Mouse (Mus musculus) spleen, adult 18-20 months (tissue): ENCODE results near the gene Mxd4.
A peak's percentile ranks its signal among the peaks of the same experiment; 100 is the strongest.

Experiments used
- DNase-seq, 2 experiments: peaks; one replicate each; pipeline ENCODE4 v3.0.0; 2022; ENCODE audit warnings: mixed read lengths in 2 of 2

The Mxd4 gene

GRCm38 (mm10) chr5:34187601-34188316 lies at the start of gene Mxd4:
Mxd4 (minus strand) TSS chr5:34187720.
- DNase-seq = peak; percentile 94 to 96

DNA sequence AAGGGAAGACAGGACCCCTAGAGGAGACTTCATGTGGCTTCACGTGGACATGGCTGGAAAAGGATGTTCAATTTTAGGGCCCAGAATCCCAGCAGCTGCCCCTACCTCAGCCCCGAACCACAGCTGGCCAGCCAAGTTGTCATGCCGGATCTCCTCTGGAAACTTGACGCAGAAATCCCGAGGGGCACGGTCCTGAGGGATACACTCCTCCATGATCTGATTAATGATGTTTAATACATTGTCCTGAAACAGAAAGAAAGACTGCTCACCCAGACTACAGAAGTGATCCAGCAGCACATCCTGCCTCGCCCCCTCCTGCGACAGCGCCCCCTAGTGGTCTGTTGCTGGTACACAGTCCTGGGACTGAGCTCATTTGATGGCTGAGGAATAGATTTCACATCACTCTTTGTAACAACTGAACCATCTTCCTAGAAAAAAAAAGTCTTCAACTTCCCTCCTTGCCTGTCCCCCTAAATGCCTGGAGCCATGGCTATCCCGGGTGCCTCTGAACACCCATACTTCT lies 48.4 kb upstream of the Mxd4 start:
- peak; percentile 32 to 66 for DNase-seq

DNA sequence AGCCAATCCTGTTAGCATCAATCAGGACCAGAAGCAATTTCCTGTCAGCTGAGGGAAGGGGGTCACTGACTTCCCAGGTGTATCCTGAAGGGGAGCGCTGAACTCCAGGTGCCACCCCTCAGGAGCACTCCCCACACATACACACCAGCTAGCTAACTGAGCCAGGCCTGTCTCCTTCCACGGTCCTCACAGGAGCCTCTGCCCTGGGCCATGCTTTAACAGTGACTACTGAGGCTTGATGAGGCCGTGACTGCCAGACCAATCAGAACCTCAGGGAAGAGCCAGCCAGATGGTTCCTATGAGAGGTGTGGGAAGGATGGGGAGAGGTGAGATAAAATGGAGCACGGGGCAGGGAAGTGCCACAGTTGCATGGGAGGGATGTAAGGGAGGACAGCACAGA lies 47.5 kb upstream of the Mxd4 start:
- no peak for DNase-seq

- DNase-seq = no peak
Measured at GRCm38 (mm10) chr5:34233221-34233515, 45.6 kb upstream of the Mxd4 start.

DNA sequence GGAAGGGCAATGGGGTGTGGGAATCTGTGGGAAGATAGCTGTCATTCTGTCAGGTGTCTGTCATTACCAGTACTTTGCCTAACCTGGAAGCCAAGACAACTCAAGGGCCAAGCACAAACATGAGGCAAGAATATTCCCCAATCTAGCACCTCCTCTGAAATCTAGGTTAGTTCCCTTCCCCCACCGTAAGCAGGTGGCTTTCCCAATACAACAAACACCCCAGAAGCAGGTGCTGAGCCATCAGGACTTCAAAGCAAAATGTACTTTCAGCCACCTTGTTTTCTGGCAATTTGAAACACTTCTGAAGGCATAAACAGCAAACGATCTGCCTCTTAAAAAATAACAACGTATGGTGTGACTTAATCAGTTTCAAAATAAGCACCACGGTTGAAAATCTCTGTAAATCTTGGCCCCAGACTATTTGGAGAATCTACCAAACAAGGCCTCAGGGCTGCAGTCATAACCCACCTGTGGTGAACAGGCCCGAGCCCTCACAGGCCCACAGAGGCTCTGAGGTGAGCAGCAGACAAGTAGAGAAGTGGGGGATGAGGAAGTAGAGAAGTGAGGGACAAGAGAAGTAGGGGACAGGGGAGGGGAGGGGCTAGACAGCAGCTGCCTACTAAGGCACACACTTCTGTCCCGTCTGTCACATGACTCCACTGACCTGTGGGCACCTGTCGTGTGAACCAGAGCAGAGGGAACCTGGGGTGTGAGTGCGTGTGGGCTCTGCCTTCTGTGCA lies 45.1 kb upstream of the Mxd4 start:
- DNase-seq = no peak

DNA sequence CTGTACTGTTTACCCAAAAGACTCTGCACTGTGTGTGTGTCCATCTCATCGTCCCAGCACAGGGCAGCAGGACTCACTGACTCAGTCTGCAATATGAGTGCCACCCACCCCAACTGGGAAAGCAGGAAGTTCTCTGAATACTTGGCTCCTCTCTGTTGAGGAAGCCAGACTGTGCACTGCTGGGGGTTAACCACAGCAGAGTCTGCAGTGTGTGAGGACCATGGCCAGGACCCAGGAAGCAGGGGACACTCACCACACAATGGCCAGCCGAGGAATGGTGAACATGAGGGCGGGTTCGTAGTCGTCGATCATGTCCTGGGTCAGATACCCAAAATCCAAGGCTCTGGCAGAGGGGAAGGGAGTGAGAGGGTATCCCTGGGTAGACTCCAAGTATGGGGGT lies 44.4 kb upstream of the Mxd4 start:
- no peak for DNase-seq

- DNase-seq = no peak
Measured at GRCm38 (mm10) chr5:34230599-34231485, 43.3 kb upstream of the Mxd4 start.

DNA sequence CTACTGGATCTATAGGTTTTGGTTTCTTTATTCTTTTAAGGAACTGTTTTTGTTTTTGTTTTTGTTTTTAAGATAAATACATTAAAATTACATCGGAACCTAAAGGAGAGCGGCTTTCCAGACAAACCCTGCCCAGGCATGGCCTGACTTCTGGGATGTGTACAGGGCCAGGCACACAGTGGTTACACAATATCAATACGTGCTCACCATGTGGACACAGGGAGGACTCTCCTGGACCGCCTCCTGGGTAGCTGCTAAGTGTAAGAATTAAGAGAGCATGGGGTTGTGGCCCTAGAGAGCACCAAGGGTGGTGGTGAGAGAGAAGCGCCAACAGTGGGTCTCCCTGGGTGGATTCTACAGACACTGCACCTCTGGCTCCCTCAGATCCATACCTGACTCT lies 42.0 kb upstream of the Mxd4 start:
- DNase-seq = no peak

DNA sequence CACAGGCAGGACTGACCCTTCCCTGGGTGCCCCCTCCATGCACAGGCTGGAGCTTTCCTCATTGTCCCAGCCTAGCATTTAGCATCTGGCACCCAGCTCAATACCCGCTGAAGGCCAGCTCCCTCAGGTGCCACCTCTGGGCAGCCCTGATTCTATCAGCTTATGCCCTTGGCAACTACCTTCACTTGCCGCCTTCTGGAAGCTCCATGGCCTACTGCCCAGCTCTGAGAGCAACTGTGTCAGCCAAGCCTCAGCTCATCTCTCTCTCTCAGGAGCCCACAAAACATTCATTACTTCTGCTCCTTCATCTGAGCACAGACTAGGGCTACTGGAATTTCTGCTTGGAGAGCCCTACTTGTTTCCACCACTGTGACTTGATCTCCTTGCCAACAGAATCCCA lies 38.0 kb upstream of the Mxd4 start:
- DNase-seq = no peak

DNA sequence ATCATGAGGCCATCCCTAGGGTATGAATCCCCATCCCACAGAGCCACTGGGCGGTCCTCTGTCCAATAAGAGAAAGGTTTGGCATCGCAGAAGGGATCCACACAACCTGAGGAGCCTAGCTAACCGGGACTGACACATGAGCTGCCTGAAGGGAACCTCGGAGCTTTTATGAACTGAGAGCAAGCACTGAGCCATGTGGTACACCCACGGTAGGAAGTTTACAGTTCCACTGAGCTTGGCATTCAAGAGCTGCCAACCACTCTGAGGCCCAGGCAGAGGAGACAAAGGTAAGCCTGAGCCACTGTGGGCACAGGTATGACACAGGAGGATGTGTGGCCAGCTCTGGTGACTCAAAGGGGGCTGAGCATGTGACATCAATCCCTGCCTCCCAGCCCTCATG lies 37.0 kb upstream of the Mxd4 start:
- no peak for DNase-seq

GRCm38 (mm10) chr5:34220001-34220400 lies 32.5 kb upstream of the Mxd4 start:
- DNase-seq = no peak

GRCm38 (mm10) chr5:34218672-34219071 lies 31.2 kb upstream of the Mxd4 start:
- DNase-seq = no peak

DNA sequence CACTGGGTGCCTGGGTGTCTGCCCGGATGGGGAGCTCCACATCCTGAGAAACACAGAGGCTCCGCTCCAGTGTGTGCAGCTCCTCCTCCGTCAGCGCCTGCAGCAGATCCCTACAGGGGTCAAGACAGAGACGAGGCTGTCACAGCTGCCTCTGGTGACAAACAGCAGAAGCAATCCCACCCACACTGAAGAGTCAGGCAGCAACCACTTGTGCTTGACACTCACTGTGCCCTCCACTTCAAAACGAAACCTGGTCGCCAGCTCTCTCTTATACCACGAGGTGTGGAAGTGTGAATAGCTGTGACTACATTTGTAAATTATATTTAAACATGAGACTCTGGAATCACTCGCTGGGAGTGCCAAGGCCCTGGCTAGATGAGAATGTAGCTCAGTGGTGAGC lies 30.2 kb upstream of the Mxd4 start:
- no peak for DNase-seq

DNA sequence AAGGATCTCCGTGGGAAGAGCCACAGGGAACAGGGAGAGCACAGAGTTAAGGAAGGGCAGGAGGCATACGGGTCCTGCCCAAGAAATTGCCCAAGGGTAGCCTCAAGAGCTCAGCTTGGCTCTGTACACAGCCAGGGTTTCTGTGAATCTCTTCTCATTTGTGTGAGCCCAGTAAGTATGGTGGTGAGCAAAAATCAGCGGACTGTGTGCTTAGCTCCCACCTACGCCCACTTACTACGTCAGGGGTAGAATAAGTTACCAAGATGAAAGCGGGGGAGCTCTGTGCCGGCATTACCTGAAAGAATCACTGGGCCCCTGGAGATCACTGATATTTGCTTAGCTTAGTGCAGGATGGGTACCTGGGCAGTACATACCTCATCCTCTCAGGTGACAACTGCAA lies 28.5 kb upstream of the Mxd4 start:
- no peak for DNase-seq

- DNase-seq = no peak
Measured at GRCm38 (mm10) chr5:34213659-34214058, 26.1 kb upstream of the Mxd4 start.

DNA sequence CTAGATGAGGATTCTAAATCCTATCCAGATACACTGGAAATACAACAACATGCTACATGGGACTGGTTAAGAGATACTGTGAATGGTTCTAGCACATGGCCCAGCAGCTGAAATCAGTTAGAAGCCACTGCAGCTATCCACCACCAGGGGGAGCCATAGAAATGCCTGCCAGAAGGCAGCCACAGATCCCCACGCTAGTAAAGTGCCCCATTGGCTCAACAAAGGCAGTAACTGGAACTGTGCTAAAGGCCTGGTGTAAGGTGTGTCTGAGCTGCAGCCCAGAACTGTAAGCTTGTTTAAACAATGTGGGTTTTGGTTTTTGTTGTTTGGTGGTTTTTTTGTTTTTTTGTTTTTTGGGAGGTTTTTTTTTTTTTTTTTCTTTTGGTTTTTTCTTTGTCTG lies 22.8 kb upstream of the Mxd4 start:
- peak; percentile 54 to 73 for DNase-seq

DNA sequence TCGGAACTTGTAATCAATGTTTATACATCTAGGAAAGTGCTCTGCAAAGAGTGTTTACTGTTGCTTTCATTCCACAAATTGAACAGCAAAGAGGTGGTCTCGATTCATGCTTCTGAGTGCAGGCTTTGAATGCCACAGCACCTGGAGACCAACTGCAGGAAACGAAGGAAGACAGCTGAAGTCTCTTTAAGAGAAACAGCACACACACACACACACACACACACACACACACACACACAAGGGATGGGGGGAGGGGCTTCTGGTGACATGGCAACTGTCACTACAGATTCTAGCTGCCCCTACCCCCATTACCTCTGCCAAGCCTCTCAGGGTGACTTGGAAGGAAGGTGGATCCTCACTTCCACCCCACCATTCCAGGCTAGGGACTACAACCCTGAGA lies 20.0 kb upstream of the Mxd4 start:
- no peak for DNase-seq

GRCm38 (mm10) chr5:34205788-34206187 lies 18.3 kb upstream of the Mxd4 start:
- DNase-seq = no peak

- no peak for DNase-seq
Measured at GRCm38 (mm10) chr5:34204911-34205310, 17.4 kb upstream of the Mxd4 start.

- no peak for DNase-seq
Measured at GRCm38 (mm10) chr5:34202006-34202405, 14.5 kb upstream of the Mxd4 start.

DNA sequence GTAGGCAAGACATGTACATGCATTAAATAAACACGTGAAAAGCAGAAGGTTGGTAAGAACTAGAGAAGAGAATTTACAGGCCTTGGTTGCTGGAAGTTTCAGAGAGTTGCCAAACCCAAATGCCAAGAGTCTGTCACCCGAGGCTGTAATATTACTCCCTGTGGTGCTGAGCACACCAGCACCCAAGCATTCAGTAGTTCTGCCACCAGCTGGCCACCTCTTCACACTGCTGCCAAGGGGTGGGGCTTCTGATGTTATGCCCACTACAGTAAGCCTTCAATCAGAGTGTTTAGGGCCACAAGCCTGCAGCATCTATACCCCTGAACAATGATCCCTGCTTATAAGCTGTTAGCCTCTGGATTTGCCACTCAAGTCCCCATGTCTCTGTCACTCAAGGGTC lies 13.9 kb upstream of the Mxd4 start:
- DNase-seq = no peak

- DNase-seq = no peak
Measured at GRCm38 (mm10) chr5:34198615-34199014, 11.1 kb upstream of the Mxd4 start.

DNA sequence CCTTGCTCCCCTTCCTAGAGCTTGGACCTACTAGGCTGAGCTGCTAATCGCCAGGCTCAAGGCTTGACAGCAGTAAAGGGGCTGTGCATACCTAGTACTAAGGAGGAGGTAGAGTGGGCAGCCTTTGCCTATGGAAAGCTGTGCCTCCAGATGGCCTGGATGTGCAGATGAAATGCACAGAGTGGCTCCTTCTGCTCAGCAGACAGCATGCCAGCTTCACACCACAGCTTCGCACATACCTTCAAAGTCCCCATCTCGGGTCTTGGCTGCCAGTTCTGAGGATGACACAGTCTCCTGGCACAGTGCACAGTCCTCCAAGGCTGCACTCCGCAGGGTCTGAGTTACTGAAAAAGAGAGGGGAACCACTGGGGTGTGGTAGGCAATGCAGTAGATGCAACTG lies 9.7 kb upstream of the Mxd4 start:
- no peak for DNase-seq

DNA sequence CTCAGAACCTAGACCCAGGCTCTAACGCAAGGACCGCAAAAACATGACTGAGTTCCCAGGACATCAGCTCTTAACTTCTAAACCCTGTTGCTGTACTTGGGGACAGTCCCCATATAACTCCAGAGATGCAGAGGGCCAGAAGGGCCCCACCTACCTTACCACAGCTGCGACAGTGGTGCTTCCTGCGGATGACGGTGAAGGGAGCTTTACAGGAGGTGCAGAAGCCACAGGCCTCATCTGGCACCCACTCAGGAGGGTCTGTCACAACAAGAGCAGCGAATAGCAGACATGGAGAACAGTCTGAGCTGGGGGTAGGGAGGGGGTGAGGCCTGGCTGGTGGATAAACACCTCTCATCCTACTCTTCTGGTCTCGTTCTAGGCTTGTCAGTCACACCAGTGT lies 8.9 kb upstream of the Mxd4 start:
- peak; percentile 49 to 55 for DNase-seq
